Mouse (Mus musculus) C2C12 (cell line): ENCODE results near the gene Myo1b.

Experiments used
- CTCF ChIP-seq: IDR thresholded peaks from one replicate; pipeline ENCODE4 v1.5.1; 2011; ENCODE audit not compliant: control insufficient read depth, insufficient read depth, insufficient read length
- MAX ChIP-seq: IDR thresholded peaks from one replicate; pipeline ENCODE4 v1.6.1; 2011; ENCODE audit warnings: mild to moderate bottlenecking, control low read depth

DNA sequence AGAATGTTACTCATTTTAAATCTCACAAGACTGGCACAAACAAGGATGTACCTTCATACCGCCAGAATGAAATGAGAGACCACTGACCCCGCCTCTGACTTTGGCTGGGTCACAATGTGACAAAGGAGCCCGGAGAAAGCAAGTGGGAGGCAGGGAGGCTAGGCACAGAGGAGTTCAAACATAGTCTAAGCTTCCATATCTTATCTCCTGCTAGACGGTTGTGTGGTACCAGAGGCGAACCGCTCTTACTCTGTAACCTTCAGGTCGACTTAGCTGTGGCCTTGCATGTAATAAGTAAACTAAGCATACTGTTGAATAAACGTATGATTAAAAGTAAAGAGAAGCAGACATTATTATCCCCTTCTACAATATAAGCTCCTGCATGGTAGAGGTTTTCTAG is 80.1 kb downstream of the Myo1b start:
- no peak for TF ChIP-seq CTCF
- TF ChIP-seq MAX: no peak
